In genomic region chr17:6814656-6815055, GRCm38 (mm10) we compare ENCODE assay signal across 11 mouse cellular contexts. TPM values are rescaled to one million over a fixed set of nuclear protein-coding genes. Genes with fewer than 3 reads are reported as not detected.
A peak's percentile ranks its signal among the peaks of the same experiment; 100 is the strongest.
DNase-seq lines count a peak whose midpoint lies in the region; ATAC-seq lines count a peak whose summit lies in the region.
"Had no signal": no experiment of that assay in that cellular context is flagged by ENCODE, and none has a peak within 500 bp of the region (broad histone marks: within the 10 kb centered on the region; RNA-seq: fewer than 3 reads in every experiment).

No protein-coding gene starts in this region.

- DNase-seq in heart, postnatal 25 days (ENCODE audit: low spot score), result no peak
- DNase-seq in kidney, postnatal 36 days, result peak; percentile 61 to 75
- DNase-seq in lung, postnatal 25 days (ENCODE audit: low spot score), result peak; percentile 53
- DNase-seq in thymus, postnatal 10 days (ENCODE audit: low spot score in 2 of 2), result no peak
- no peak for DNase-seq in hindbrain, embryonic 14.5 days (ENCODE audit: low spot score)
- no peak for DNase-seq in left cerebral cortex, adult 9 months (ENCODE audit: low spot score in 2 of 2)
- DNase-seq: gastrocnemius, postnatal 14 days had no signal

- 16% methylated on average over 4 of the region's 4 CpGs for WGBS in heart, embryonic 12.5 days
- WGBS in hindbrain, embryonic 14.5 days, result 42% methylated on average over 4 of the region's 4 CpGs

- H3K4me1 ChIP-seq in heart, embryonic 12.5 days (replicated peaks), result peaks cover 39% of the 10 kb centered on the region
- H3K4me1 ChIP-seq in hindbrain, embryonic 14.5 days (replicated peaks; ENCODE audit: control insufficient read depth, insufficient read depth, low read length), result no peaks in the 10 kb centered on the region

- ATAC-seq in heart, embryonic 12.5 days (ENCODE audit: insufficient number of reproducible peaks, low FRiP score), result peak; percentile 42; the same call in 1 of the 2 replicates
- ATAC-seq in erythroid progenitor cell, adult 5-6 weeks (replicated peaks; ENCODE audit: low FRiP score, poor library complexity, severe bottlenecking), result peak; percentile 67
- ATAC-seq in hindbrain, embryonic 14.5 days (ENCODE audit: low FRiP score), result no peak

- 0 out of 2 replicates have a peak overlapping the region, but pooled peaks have one; percentile 5 for H3K27ac ChIP-seq in heart, embryonic 12.5 days (ENCODE audit: poor library complexity, severe bottlenecking)
- no peak overlapping the region for H3K27ac ChIP-seq in hindbrain, embryonic 14.5 days
- H3K27ac ChIP-seq: embryonic facial prominence, embryonic 13.5 days; limb, embryonic 15.5 days had no signal

- H3K27me3 ChIP-seq in heart, embryonic 12.5 days (replicated peaks), result no peaks in the 10 kb centered on the region
- H3K27me3 ChIP-seq in hindbrain, embryonic 14.5 days (ENCODE audit: control insufficient read depth, insufficient read depth, low read length), result no peaks in the 10 kb centered on the region
- H3K27me3 ChIP-seq: embryonic facial prominence, embryonic 13.5 days; limb, embryonic 15.5 days had no signal

- no peaks in the 10 kb centered on the region for H3K36me3 ChIP-seq in heart, embryonic 12.5 days
- no peaks in the 10 kb centered on the region for H3K36me3 ChIP-seq in hindbrain, embryonic 14.5 days (replicated peaks; ENCODE audit: control insufficient read depth, insufficient read depth)
- H3K36me3 ChIP-seq: embryonic facial prominence, embryonic 13.5 days; limb, embryonic 15.5 days had no signal

- intact Hi-C loops in heart, postnatal 25 days (cut with DNase I), result no loop called here

- H3K4me2 ChIP-seq in heart, embryonic 12.5 days, result no peak overlapping the region
- no peak overlapping the region for H3K4me2 ChIP-seq in hindbrain, embryonic 14.5 days (replicated peaks)
- H3K4me2 ChIP-seq: embryonic facial prominence, embryonic 13.5 days; limb, embryonic 15.5 days had no signal

- no peak overlapping the region for H3K4me3 ChIP-seq in heart, embryonic 12.5 days
- H3K4me3 ChIP-seq in hindbrain, embryonic 14.5 days (replicated peaks; ENCODE audit: low read length), result no peak overlapping the region
- H3K4me3 ChIP-seq: embryonic facial prominence, embryonic 13.5 days; limb, embryonic 15.5 days had no signal

- H3K9ac ChIP-seq in heart, embryonic 12.5 days, result no peak overlapping the region
- H3K9ac ChIP-seq in hindbrain, embryonic 14.5 days, result no peak overlapping the region
- H3K9ac ChIP-seq: embryonic facial prominence, embryonic 13.5 days; limb, embryonic 15.5 days had no signal

- H3K9me3 ChIP-seq in heart, embryonic 12.5 days (replicated peaks), result no peaks in the 10 kb centered on the region
- H3K9me3 ChIP-seq in hindbrain, embryonic 14.5 days (ENCODE audit: control insufficient read depth, low read length), result no peaks in the 10 kb centered on the region
- H3K9me3 ChIP-seq: embryonic facial prominence, embryonic 13.5 days; limb, embryonic 15.5 days had no signal

RNA-seq across cellular contexts. Expression of gene Ezr, which starts 32.1 kb away (rescaled TPM):
- polyA plus RNA-seq in heart, embryonic 12.5 days (2016; fragmentation: Nextera tagmentation; extraction: Ambion mirVana), result 119 and 124 TPM in 2 replicates
- 10 to 100 TPM; 39.3 to 43.6 TPM for total RNA-seq in heart, postnatal 25 days (2021)
- 59.5 and 69.6 TPM in 2 replicates for total RNA-seq in erythroid progenitor cell, adult 5-6 weeks (2015; ENCODE audit: low replicate concordance)
- total RNA-seq in erythroid progenitor cell, adult 5-6 weeks (2017; ENCODE audit: low replicate concordance), result 196 and 254 TPM in 2 replicates
- polyA plus RNA-seq in hindbrain, embryonic 14.5 days (2014; fragmentation: Nextera tagmentation; extraction: Ambion mirVana), result 60.1 and 67.4 TPM in 2 replicates

Comparison
In these comparisons a context has a peak if more than half of its experiments do, and no peak if none do; other contexts are left out.
1. DNase-seq: peak in kidney, postnatal 36 days (2 of 2) and lung, postnatal 25 days (single experiment); none in heart, postnatal 25 days (single experiment), thymus, postnatal 10 days (0 of 2), hindbrain, embryonic 14.5 days (single experiment) and left cerebral cortex, adult 9 months (0 of 2).